Mouse (Mus musculus) cerebellum, adult 2 months (tissue): ENCODE measurements around the gene Snca. TPM values are rescaled to one million over a fixed set of nuclear protein-coding genes. Genes with fewer than 3 reads are reported as not detected.

ENCODE experiments used
- DNase-seq, 2 experiments: peaks; one replicate each; pipeline ENCODE4 v3.0.0; 2021
- H3K27ac ChIP-seq: fragments of 200-500 bp; 2 replicates; pipeline ENCODE4 v1.5.1; 2012; ENCODE audit warnings: low read length, control low read depth, inconsistent platforms; ENCODE audit not compliant: insufficient read depth
- H3K27me3 ChIP-seq: fragments of 200-500 bp; 2 replicates; pipeline ENCODE4 v1.6.1; 2012; ENCODE audit warnings: inconsistent platforms, mild to moderate bottlenecking, low read length, moderate library complexity; ENCODE audit not compliant: control insufficient read depth, insufficient read depth
- H3K4me1 ChIP-seq: fragments of 200-500 bp; 2 replicates; pipeline ENCODE4 v1.6.1; 2011; ENCODE audit warnings: low read length; ENCODE audit not compliant: control insufficient read depth, insufficient read depth
- H3K4me3 ChIP-seq: fragments of 200-500 bp; replicated peaks from 2 replicates; pipeline ENCODE3; 2011; ENCODE audit warnings: mild to moderate bottlenecking, low read depth, low read length, control low read depth; ENCODE audit not compliant: insufficient read depth
- CTCF ChIP-seq: fragments of 200-500 bp; IDR thresholded peaks from 2 replicates; pipeline ENCODE4 v1.5.1; 2011; ENCODE audit warnings: low read depth, mild to moderate bottlenecking, control low read depth, low read length, moderate library complexity, borderline replicate concordance; ENCODE audit not compliant: insufficient read depth
- POLR2A ChIP-seq: fragments of 200-500 bp; IDR thresholded peaks from 2 replicates; pipeline ENCODE4 v1.6.1; 2011; ENCODE audit warnings: low read length, control low read depth, borderline replicate concordance; ENCODE audit not compliant: insufficient read depth
- WGBS: fragments of 180-500 bp; shearing (Covaris S2); methylation state at CpG from one replicate; pipeline ENCODE4 v1.1.7; 2018; 5-methylcytosine and 5-hydroxymethylcytosine counted together
- polyA plus RNA-seq: library from polyadenylated mRNA; depleted of rRNA; stranded (reverse); fragments of >200 nt; gene quantifications from 2 replicates; pipeline ENCODE4 v1.2.3, GENCODE M21; 2012

Gene Snca
- polyA plus RNA-seq, 1 experiment: 84.4 TPM

DNA sequence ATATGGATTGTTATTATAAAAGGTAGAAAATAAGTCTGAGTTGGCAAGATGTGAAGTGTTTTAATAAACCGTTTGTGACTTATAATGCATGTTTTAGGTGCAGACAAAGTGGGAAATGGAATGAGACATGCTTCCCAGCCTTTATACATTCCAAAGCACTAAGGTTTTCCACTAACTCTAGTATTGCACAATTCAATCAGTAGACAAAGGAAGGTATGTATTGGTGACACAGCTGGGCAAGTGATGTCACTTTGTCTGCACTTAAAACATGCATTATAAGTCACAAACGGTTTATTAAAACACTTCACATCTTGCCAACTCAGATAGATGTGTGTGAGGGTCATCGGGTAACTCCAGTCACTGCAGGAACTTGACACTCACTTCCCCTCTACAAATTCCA lies 16.1 kb downstream of the Snca start:
- Histone ChIP-seq H3K4me1 (peaks cover 3% of the 10 kb centered on the region; the same call in 1 of the 2 replicates), H3K27me3 (no peaks in the 10 kb centered on the region), H3K4me3 (no peak overlapping the region), H3K27ac (no peak overlapping the region)
- WGBS: 82% methylated on average over 3 of the region's 3 CpGs
- DNase-seq: no peak
- TF ChIP-seq POLR2A (no peak), CTCF (no peak)

DNA sequence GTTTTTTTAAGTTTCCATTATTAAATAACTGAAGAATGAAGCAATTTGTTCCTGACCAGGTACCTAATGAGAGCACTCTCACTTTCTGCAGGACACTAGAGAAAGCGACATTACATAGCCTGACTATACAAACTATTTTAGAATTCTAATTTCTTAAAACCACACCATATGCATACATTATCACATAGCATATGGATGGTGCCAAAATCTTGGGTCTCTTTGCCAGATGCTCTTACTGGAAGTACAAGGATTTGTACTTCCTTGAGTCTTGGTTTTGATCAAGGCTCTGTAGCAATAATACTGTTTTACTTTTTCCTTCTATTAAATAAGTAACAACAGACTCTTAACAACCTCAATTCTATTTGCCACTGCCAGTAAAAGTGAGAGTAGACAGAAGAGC lies 31.4 kb downstream of the Snca start:
- Histone ChIP-seq H3K27ac (no peak overlapping the region), H3K27me3 (no peaks in the 10 kb centered on the region), H3K4me3 (no peak overlapping the region), H3K4me1 (peaks cover 4% of the 10 kb centered on the region)
- DNase-seq: no peak
- no peak for TF ChIP-seq POLR2A
- TF ChIP-seq CTCF: no peak
- WGBS: 98% methylated on average over 1 of the region's 1 CpGs

DNA sequence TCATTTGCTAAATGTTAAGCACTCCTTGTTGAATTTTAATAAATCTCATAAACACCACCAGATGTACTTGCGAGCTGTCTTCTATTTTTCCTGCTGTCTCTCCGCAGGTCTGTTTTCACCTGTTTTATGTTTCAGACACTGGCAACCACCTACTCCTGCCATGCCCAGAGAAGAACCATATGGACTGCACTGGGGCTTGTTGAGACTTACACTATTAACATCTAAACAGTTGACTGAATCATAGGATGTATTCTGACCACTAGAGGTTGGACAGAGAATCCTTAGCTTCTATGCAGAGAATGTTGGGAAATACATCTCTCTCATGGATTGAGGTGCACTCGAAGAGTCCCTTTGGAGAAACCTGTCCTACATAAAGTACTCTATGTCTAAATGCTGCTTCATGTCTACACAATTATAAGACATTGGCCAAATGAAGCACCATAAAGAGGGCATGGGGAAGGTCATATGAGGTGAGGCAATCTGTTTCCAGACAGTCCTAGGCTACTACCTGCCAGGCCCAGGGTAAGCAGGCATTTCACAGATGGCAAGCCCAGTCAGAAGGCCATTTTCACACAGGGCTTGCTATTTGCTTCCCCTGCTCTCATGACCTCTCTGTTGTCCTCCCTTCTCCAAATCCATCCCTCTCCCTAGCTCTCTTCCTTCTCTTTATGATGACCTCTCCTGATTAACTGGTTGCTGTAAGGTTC lies 35.8 kb downstream of the Snca start:
- 21% methylated on average over 3 of the region's 3 CpGs for WGBS
- H3K27ac ChIP-seq: 0 out of 2 replicates have a peak overlapping the region, but pooled peaks have one; percentile 40
- TF ChIP-seq POLR2A (no peak), CTCF (no peak)
- no peak overlapping the region for H3K4me3 ChIP-seq
- peak; percentile 43 to 67 for DNase-seq
- peaks cover 4% of the 10 kb centered on the region for H3K4me1 ChIP-seq
- H3K27me3 ChIP-seq: no peaks in the 10 kb centered on the region

DNA sequence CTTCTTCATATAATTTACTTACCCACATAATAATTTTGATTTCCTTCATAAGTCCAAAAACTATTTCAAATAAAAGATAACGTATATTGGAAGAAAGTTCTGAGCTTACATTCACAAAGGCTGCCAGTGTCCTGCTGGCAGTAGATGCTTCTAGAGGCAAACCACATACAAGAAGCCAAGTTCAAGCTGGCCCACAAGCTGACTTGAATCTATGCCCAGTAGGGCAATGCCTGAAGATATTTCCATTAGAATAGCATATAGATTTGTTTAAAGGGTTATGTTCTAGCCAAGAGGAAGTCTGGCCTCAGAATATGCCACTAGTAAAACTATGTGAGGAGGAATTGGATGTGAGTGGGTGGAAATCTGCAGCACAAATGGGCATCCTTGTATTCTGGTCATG lies 42.7 kb downstream of the Snca start:
- no peak overlapping the region for H3K4me3 ChIP-seq
- H3K4me1 ChIP-seq: peaks cover 3% of the 10 kb centered on the region; the same call in 1 of the 2 replicates
- no peak overlapping the region for H3K27ac ChIP-seq
- H3K27me3 ChIP-seq: no peaks in the 10 kb centered on the region
- WGBS: 0% methylated on average over 1 of the region's 1 CpGs
- DNase-seq: peak; percentile 41 to 74
- TF ChIP-seq POLR2A (no peak), CTCF (no peak)

DNA sequence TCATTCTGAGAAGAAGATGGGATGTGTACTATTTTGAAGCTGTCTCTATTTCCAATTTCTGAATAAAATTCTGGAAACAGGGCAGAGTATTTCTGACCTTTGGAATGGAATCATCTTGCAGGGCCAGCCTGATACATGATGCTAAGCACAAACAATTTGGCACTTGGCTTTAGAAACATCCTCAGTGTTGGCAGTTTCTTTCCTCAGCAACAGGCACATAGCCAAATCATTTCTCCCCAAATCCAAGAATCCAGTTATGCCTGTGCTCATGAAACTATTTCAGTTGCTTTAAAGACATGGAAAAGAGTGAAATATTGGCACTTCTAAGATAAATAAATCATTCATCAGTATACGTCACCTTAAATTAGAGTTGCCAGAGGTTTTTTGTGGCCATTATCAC lies 57.8 kb downstream of the Snca start:
- Histone ChIP-seq H3K27me3 (no peaks in the 10 kb centered on the region), H3K27ac (no peak overlapping the region), H3K4me1 (no peaks in the 10 kb centered on the region), H3K4me3 (no peak overlapping the region)
- 79% methylated on average over 1 of the region's 1 CpGs for WGBS
- DNase-seq: peak; percentile 32 to 68
- TF ChIP-seq CTCF (no peak), POLR2A (no peak)

DNA sequence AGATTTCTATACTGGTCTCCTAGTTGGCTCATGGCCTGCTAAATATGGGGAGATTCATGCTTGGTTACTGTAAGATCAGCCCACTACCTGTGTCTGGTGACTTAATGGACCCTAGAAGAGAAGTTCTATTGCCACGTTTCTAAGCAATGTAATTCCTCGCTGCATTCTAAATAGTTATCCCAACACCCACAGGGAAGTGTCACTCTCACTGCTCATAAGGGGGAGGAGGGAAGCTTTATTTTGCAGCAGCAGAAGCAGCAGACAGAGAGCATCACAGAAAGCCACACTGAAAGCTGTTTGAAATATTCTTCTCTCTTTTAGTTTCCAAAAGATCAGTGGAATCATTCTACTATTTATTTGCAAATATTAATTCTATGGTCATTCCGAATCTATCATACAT lies 64.0 kb downstream of the Snca start:
- H3K27ac ChIP-seq: no peak overlapping the region
- no peak for DNase-seq

DNA sequence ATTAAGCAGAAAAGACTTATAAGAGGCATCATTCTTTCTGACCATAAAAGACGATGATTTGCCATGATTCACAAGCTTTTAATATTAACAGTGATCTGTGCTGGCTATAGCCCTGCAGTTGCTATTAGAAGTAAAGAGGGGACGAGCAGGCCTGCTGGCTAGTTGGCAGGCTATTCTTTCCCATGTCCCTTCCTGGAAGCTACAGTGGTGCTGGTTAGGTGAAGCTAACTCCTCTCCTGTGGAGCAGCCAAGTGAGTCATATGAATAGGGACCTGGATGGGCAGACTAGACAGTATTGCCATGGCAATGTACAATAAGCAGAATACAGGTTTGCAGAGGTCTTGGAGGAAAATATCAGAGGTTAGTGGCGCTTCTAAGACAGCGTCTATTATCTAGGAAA lies 66.8 kb downstream of the Snca start:
- H3K27me3 ChIP-seq: no peaks in the 10 kb centered on the region
- peak; percentile 15 to 68 for DNase-seq

More for the DNA sequence above, 64.0 kb downstream of the Snca start:
- 77% methylated on average over 3 of the region's 3 CpGs for WGBS
- H3K27me3 ChIP-seq: no peaks in the 10 kb centered on the region
- H3K4me3 ChIP-seq: no peak overlapping the region
- no peaks in the 10 kb centered on the region; the same call in 1 of the 2 replicates for H3K4me1 ChIP-seq
- TF ChIP-seq POLR2A: no peak
- no peak for TF ChIP-seq CTCF

DNA sequence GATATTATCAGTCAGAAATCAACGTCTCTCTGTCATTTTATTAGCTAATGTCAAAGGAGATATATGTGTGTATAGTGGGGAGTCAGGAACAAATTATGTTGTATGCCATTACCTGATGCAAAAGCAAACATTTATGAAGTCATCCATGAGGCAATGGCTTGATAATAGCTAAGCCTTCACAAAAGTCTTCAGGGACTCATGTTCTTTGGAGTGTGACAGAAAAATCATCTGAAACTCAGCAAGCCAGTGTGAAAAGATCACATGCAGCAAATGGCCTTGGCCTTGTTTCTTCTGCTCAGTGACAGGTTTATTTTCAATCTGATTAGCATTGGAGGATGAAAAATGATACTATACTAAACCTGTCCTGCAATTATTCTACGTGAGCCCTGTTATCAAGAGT lies 67.9 kb downstream of the Snca start:
- H3K4me1 ChIP-seq: no peaks in the 10 kb centered on the region; the same call in 1 of the 2 replicates
- DNase-seq: no peak
- H3K27me3 ChIP-seq: no peaks in the 10 kb centered on the region
- no peak overlapping the region for H3K4me3 ChIP-seq
- H3K27ac ChIP-seq: no peak overlapping the region
- WGBS: 73% methylated on average over 2 of the region's 2 CpGs
- no peak for TF ChIP-seq POLR2A
- no peak for TF ChIP-seq CTCF

More for the DNA sequence above, 66.8 kb downstream of the Snca start:
- Histone ChIP-seq H3K4me3 (no peak overlapping the region), H3K4me1 (no peaks in the 10 kb centered on the region; the same call in 1 of the 2 replicates), H3K27ac (no peak overlapping the region)
- TF ChIP-seq POLR2A (no peak), CTCF (no peak)
- 40% methylated on average over 4 of the region's 4 CpGs for WGBS
